Mouse (Mus musculus): ENCODE results near the gene Dclk1.

The Dclk1 gene

DNA sequence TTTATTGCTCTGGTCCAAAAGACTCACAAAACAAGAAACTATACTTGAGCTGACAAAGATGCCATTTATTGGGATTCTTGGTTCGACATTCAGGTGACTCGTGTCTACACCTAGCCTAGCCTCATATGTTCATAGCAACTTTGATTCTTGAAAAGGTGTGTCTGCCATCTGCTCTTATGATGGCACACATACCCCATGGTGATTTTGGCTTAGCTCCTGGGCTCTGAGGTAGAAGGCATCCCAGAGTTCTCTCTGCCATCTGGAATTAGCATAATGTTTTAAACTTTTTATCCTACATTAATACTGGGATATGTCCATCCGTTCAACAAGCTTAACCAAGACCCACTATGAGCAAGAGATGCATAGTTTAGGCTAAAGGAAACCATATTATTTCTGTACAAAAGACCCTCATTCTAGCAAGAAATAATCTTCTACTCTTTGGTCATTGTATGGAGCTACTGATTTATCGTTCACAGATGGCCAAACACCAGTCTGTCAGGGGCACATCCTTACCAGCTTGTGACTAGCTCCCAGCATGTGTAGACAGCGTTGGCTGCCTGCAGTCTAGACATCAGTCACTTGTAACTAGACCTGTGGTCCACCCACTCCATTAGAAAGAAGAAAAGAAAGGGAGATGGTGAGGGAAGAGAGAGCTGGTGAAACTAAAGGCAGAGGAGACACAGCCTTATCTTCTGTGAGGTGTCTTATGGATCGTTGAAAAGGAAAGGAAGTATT, 298.4 kb downstream of the Dclk1 start:
- DNase-seq (ENCODE audit: low spot score), result no peak

DNA sequence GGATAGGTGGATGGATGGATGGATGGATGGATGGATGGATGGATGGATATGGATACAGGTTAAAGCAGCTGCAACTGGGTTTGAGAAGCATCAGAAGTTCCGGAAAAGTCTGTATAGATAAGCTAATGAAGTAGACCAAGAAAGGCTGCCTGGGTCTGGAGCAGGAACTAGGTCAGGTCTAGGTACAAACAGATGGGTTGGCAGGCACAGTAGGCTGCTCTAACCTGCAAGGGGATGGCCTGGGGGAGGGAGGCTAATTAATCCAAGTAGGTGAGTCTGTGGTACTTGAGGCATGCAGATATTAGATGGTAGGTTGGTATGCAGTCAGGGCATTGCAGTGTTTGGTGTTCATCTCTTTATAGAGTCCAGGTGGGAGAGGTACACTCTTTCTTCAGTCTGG, 299.6 kb downstream of the Dclk1 start:
- DNase-seq (ENCODE audit: low spot score), result no peak

DNA sequence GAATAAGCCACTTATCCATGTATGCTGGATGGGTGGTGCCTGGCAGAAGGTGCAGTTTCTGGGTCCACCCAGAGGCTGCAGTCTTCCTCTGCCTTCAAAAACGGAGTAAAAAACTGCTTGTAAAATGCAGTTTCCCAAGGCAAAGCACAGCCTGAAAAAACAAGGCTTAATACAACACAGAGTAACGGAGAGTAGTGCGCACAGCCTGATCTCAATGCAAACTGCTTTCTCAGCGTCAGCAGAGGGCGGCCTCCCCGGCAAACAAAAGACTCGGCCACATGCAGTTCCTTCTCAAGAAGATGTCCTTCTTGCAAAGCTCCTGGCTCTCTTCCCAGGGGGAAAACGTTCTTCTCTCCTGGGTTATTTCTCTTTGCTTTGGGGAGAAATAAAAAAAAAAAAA, 300.1 kb downstream of the Dclk1 start:
- DNase-seq (ENCODE audit: low spot score), result peak; percentile 15

DNA sequence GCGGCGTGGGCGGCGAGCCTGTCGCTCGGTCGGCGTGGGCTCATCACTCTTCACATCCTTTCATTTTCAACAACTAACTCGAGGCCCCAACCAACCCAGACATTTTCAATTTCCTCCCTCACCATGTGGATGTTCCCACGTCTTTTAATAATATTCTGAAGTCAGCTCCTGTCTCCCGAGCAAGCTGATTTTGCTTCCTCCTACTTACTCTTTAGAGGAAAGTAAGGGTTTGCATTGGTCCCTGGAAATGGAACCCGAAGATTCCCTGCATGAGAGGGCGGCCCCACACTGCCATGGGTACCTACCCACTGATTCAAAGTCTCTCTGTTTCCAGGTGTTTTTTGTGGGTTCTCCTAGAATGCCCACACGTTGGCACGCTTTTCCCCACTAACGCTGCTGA, 300.8 kb downstream of the Dclk1 start:
- no peak for DNase-seq (ENCODE audit: low spot score)

DNA sequence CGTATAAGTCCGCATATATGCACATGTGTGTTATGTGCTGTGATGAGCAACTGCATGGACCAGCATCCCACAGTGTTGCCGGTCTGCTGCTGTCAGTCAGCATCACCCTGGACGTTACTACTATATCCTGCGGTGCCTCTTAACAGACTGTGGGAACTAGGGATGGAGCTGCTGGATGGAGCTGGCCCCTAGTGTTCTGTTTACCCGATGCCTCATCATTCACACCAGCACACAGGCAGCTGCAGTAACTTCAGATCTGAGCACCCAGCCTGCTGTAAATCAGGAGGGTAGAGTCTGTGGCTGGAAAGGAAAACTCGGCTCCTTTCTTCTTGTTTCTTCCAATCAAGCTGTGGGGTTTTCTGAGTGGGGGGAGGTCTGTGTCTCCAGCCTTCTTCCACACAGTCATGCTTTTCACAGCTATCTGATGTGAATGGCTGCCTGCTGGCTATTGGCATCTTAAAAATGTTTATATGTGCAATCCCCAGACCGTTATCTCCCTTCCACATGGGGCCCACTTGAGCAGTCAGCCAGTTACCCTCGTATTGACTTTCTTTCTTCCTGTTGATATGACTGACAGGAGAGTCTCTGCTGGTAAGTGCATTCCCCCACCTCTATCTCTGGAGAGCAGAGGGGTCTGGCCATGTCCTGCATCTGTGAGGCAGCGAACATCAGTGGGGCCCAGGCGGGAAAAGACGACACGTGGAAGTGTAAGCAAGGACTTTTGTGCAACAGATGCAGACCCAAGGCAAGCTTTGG, 301.9 kb downstream of the Dclk1 start:
- DNase-seq (ENCODE audit: low spot score), result no peak

DNA sequence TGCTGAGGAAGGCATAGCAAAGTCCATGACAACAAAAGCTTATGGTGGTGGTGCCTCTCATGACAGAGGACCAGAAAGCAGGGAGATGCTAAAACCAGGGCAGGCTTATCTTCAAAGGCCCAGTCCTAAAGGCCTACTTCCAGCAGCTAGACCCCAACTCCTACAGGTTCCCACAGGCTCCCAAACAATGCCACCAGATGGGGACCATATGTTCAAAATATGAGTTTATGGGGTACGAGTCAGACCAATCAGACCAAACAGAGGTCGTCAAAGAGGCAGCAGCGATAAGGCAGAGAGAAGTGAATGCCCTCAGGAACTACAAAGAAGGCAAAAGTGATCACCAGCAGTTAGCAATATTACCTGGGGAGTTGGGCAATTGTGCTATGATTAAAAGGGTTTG, 303.1 kb downstream of the Dclk1 start:
- no peak for DNase-seq (ENCODE audit: low spot score)

DNA sequence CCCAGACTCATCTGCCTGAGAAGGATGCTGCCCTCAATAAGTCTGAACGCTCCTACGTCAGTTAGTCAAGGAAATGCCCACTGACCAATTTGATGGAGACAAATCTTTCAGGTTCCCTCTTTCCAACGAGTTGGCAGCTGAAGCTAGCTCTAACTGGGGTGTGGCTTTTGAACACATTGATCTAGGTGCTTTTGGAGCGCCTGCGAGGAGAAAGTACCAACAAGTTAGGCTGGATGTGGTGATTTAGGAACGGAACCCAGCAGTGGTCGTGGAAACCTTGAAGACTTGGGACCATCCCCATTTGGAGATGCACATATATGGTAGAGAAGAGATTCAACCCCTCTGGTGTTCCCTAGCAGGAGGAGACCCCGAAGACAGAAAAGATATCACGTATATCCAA, 303.8 kb downstream of the Dclk1 start:
- no peak for DNase-seq (ENCODE audit: low spot score)

DNA sequence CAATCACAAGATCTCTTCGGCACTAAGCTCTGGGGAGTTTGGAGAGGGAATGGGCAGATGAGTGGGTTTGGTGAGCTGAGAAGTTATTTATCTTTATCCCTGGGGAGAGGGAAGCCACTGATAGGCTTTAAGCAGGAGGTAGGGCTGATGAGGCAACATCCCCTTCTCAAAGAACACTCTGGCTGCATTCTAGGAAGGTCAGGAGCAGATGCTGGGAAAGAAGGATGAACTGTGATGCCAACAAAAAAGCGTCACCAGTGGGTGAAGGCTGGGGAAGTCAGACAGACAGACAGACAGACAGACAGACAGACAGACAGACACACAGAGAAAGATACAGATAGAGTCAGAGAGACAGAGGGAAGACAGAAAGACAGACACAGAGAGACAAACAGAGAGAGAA, 304.9 kb downstream of the Dclk1 start:
- DNase-seq (ENCODE audit: low spot score), result no peak

DNA sequence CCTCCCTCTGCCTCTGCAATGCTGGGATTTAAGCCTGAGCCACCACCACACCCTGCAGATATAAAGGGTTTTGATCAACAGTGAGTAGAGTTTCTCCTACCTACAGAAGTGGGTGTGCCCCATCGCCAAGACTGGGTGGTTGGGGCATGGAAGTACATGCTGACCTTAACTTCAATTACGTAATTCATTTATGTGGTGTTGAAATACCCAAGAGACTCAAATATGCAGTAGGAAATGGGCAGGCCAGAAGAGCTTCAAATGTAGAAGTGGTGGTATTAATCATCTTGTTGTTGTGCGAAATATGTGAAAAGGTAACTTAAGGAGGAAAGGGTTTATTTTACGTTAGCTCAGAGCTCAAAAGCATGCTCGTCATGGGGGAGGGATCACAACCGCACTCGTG, 307.2 kb downstream of the Dclk1 start:
- DNase-seq (ENCODE audit: low spot score), result no peak

DNA sequence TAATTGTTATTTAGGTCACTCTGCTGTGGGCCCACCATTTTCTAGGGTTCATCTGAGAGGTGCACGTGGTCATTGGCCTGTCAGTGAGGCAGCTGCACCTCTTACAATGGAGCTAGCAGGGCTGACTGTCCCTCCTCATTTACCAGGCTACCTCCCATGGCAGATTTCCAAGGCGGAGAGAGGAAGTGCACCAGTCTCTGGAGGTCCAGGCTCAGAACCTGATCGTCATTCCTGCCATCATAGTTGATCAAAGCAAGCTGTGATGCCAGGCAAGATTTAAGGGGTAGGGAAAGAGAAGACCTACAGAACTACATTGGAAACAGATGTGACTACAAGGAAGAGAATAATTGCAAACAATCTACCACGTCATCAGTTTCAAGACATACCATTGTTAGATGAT, 308.8 kb downstream of the Dclk1 start:
- DNase-seq (ENCODE audit: low spot score), result no peak

DNA sequence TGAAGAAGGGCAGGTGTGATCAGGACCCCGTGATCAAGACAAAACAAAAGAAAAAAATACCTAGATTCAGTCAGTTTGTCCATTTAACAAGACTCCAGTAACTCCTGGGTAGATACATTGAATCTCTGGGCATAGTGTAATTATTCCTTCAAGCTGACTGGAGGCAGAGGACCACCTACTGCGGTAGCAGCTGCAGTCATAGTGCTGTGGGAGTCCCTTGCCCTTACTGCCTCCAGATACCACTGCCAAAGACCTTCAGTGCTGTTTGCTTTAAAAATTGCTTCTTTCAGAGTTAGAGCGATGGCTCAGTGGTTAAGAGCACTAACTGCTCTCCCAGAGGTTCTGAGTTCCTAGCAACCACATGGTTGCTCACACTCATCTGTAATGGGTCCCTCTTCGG, 309.7 kb downstream of the Dclk1 start:
- DNase-seq (ENCODE audit: low spot score), result no peak

DNA sequence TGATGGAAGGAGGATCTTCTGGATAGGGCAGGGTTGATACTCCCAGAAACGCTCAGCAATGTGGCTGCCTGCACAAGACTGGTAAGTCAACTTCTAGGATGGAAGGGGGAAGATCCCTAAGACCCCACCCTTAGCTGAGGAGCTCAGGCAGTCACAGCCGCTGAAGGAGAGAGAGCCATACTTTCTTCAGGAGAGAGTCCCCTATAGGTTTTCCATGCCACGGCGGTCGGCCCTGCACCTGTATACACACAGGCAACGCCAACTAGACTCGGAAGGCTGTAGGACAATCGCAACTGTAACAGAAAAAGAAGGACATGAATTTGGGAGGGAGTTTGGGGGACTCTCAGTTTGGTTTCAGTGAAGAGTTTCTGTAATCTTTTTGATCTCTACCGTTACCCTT, 310.9 kb downstream of the Dclk1 start:
- no peak for DNase-seq (ENCODE audit: low spot score)

DNA sequence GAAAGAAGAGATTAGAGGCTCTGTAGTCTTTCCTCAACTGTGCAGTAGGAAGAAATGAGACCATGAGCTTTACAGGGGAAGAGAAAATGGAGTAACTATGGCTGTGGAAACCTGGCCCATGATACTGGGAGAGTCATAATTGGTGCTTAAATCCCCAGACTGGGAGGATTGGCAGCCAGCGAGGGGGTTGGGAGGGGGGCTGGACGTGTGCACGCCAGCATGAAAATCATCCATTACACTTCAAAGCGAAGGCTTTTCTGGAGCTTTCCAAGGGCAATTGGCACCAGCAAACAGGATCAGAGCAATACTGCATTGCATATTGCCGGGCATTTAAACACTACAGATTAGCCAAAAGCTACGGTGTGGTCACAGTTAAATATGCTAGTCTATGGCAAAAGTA, 313.7 kb downstream of the Dclk1 start:
- no peak for DNase-seq (ENCODE audit: low spot score)

DNA sequence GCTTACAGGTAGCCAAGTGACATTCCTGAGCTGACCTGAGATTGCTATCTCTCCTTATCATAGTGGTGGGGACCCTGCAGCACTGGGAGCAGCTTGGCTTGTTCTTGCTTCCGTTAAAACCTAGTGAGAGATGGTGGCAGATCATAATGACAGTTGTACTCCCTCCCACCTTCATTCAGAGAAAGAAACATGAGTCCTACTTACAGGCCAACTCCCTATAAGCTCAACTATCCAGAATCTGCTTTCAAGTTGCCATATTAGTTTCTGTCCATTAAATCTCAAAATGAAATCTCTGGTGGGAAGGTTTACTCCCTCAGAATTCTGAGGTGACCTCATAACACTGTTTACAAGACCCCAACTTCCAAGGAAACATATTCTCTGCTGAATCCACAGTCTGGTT, 316.4 kb downstream of the Dclk1 start:
- DNase-seq (ENCODE audit: low spot score), result no peak

DNA sequence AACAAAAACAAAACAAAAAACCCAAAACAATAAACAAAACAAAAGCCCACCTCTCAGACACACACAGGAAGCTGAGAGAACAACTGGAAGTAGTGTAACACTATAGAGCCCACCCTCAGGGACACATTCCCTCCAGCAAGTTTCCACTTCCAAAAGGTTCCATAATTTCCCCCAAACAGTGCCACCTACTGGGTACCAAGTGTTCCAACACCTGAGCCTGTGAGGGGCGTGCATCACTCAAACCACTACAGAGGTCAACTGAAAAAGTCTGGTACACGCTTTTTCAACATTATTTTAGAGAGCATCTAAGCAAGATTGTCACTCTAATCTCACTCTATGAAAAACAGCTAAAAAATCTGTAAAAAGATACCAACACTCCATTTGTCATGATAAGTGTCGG, 325.3 kb downstream of the Dclk1 start:
- DNase-seq (ENCODE audit: low spot score), result no peak

DNA sequence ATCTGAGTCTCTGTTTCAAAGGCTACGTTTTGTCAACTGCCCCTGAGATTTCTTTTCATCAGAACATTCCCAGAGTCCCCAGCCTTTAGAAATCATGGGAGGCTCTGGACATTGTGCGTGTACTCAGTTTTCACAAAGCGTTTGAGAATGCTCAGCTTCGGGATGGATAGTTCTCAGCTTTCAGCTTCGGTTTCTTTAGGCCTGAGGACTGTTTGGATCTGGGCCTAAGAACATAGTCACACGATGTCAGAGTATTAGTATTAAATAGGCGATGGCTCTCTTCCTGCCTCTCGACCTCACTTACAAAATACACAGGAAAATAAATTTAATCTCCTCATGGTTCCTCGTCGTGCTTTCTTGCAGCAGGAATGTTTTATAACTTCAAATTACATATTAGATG, 327.4 kb downstream of the Dclk1 start:
- no peak for DNase-seq (ENCODE audit: low spot score)

DNA sequence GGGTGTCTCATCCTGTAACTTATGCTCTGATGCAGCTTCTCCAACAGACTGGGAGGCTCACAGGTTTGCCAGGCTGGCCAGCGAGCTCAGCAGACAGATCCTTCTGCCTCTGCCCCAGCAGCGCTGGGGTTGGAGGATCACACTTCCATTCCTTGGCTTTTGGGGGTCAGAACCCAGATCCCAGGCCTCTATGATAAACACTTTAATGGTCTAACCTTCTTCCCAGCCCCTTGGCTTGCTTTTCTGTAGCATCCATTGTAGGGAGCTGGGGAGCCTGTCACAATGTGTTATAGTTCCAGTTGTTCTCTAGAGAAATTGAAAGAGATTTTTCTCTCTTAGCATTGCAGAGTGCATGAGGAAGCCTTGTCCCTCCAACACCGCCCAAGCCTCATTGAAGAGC, 328.9 kb downstream of the Dclk1 start:
- DNase-seq (ENCODE audit: low spot score), result no peak

DNA sequence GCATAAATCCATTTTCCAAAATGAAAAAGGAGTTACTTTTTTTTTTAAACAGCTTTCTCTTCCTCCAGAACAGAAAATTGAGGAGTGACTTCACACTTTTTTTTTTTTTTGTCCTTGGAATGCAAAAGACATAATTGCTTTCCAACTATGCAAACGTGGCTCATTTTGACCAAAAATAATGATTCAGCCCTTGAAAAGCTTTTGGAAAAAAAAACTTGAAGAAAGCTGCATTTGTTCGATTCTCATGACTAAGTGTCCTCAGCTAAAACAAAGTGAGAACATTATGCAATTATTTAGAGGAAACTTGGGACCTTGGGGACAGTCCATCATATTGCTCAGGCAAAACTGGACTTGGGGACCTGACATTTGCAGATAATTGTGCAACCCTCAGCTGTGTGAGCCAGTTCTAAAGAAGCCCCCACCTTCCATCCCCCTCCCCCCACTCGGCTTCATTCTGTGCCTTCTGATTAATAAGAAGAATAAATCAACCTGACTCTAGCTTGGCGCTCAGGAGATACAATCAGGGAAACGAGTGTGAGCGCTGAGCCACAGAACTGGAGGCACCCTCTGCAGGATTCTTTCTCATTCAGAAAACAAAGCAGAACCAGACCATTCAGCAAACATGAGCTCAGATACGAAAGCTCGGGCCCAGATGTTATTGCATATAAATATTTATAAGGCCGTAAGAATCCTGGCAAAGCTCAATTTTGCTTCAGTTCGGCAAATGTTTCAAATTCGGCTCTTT, 329.6 kb downstream of the Dclk1 start:
- DNase-seq (ENCODE audit: low spot score), result no peak

DNA sequence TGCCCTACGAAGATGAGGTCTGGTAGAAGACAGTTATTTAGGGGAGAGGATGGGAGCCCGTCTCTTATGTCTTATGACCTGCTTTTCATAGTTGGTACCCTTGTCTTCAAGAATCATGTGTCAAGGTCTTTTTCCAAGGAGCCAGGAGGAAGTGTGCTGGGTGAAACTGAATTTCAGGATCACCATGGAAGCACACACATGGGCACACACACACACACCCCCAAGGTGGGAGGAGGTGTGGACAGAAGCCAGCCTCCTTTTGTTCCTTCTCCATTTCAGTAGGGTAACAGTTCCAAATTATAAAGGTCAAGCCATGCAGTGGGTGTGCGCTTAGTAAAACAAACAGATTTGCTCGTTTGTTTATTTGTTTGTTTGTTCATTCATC, 330.1 kb downstream of the Dclk1 start:
- no peak for DNase-seq (ENCODE audit: low spot score)

DNA sequence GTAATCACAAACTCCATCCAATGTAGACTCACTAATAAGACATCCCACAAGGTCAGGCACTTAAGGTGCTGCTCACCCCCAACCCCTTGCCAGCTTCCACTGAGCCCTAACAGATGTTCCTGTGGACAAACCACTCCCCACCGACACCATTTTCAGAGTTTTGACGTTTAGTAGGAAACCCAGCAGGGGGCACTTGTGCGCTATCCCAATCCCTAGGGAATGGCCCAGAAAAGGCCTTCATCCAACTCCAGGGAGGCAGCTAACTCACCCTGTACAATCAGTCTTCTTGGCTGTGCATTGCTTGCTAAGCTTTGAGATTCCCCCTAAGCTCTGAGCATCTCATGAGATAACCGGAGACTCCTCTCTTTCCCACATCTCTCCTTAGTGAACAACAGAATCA, 331.8 kb downstream of the Dclk1 start:
- DNase-seq (ENCODE audit: low spot score), result no peak

DNA sequence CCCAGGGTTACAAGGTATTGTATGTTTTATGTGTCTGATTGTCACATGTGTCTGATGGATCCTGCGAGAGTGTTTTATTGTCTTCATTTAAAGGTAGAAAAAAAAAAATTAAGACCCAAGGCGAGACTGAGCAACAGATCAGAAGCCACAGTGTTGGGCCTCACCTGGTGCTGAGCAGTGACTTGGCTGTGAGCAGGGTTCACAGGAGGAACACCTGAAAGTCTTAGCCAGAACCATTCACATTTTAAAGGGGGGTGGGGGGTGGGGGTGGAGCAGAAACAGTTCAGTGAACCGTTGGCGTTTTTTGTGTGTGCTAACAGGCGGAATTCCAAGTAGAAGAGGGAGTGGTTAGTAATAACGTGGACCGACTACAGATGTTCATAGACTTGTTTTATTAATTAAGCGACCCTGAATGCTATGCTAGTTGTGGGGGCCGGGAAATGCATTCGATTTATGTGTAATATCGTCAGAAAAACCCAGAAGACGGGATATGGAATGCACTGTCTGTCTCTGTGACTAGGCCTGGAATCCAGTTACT, 345.3 kb downstream of the Dclk1 start:
- DNase-seq (ENCODE audit: low spot score), result no peak

DNA sequence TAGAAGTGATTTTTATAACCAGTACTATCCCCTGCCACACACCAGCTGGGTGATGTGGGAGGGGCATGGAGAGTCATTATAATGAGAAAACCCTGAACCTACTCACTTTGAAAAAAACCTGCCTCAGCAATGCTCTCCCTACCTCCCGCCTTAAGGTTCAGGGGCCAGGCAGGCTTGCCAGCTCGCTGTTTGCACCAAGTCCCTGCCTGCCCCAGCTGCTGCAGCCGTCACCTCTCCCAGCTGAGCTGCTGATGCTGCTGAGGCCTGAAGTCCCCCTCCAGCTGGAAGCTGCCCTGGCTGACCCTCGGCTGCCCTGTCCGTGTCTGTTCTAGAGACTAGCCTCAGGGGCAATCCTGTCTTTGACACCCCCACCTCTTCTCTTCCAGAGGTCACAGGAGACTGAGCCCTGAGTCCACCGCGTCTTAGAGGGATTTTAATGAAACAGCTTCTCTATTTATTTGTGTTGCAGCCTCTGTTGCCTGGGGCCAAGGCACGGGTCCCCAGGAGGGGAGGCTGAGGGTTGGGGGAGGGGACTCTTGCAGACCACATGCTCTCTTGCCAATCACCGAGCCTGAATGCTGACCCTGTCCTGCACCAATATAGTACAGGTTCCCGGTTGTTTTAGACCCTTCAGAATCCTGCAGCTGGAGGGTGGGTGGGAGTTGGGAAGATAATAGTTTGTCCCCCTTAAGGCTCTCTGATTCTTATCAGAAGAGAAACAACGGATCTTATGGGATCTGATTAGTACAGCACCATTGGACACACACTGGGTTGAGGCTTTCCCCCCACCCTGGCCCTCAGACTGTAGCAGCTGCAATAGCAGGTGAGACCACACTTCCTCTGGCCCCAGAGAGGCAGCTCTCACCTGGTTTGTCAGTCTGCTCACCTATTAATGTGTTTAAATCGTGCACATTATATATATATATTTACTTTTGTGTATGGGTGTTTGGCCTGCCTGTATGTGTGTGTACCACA, 346.1 kb downstream of the Dclk1 start:
- DNase-seq (ENCODE audit: low spot score), result no peak

All from ovary, postnatal 14 days (tissue).